Mouse (Mus musculus) frontal cortex, postnatal 25 days (tissue): ENCODE data around the gene Itgb5.

ENCODE experiments used
- DNase-seq, 2 experiments: peaks; one replicate each; pipeline ENCODE4 v3.0.0; 2022; ENCODE audit warnings: low spot score in 2 of 2

The Itgb5 gene

GRCm38 (mm10) chr16:33832057-33832456 is 2.6 kb downstream of the Itgb5 start:
- DNase-seq: no peak

- no peak for DNase-seq
Observed at GRCm38 (mm10) chr16:33832728-33833428, 3.4 kb downstream of the Itgb5 start.

GRCm38 (mm10) chr16:33833429-33833753 is 3.9 kb downstream of the Itgb5 start:
- DNase-seq: no peak

GRCm38 (mm10) chr16:33833781-33834482 is 4.5 kb downstream of the Itgb5 start:
- DNase-seq: no peak

GRCm38 (mm10) chr16:33836676-33837075 is 7.2 kb downstream of the Itgb5 start:
- no peak for DNase-seq

- DNase-seq: no peak
Observed at GRCm38 (mm10) chr16:33837191-33837590, 7.7 kb downstream of the Itgb5 start.

GRCm38 (mm10) chr16:33840616-33841015 is 11.2 kb downstream of the Itgb5 start:
- no peak for DNase-seq

- no peak for DNase-seq
Observed at GRCm38 (mm10) chr16:33842081-33842880, 12.8 kb downstream of the Itgb5 start.

GRCm38 (mm10) chr16:33844150-33844611 is 14.7 kb downstream of the Itgb5 start:
- DNase-seq: no peak

- no peak for DNase-seq
Observed at GRCm38 (mm10) chr16:33844866-33845265, 15.4 kb downstream of the Itgb5 start.

- no peak for DNase-seq
Observed at GRCm38 (mm10) chr16:33853271-33853670, 23.8 kb downstream of the Itgb5 start.

- DNase-seq: no peak
Observed at GRCm38 (mm10) chr16:33858766-33859165, 29.3 kb downstream of the Itgb5 start.

GRCm38 (mm10) chr16:33859380-33859779 is 29.9 kb downstream of the Itgb5 start:
- DNase-seq: no peak

- DNase-seq: peak in 1 of 2 experiments; percentile 50
Observed at GRCm38 (mm10) chr16:33859988-33860700, 30.7 kb downstream of the Itgb5 start.

- no peak for DNase-seq
Observed at GRCm38 (mm10) chr16:33862406-33862805, 32.9 kb downstream of the Itgb5 start.

GRCm38 (mm10) chr16:33863208-33863751 is 33.8 kb downstream of the Itgb5 start:
- DNase-seq: no peak

GRCm38 (mm10) chr16:33870224-33870785 is 40.8 kb downstream of the Itgb5 start:
- no peak for DNase-seq

- no peak for DNase-seq
Observed at GRCm38 (mm10) chr16:33870988-33871758, 41.7 kb downstream of the Itgb5 start.

GRCm38 (mm10) chr16:33871865-33872443 is 42.5 kb downstream of the Itgb5 start:
- DNase-seq: no peak

- DNase-seq: no peak
Observed at GRCm38 (mm10) chr16:33873282-33873681, 43.8 kb downstream of the Itgb5 start.
